Mouse (Mus musculus) bone marrow macrophage, adult 2 months (primary cell): ENCODE measurements around the gene Idh3a. TPM values are rescaled to one million over a fixed set of nuclear protein-coding genes. Genes with fewer than 3 reads are reported as not detected.

Experiments used
- H3K27ac ChIP-seq: 2 replicates; pipeline ENCODE4 v1.5.1; 2012; ENCODE audit warnings: low read depth, low read length; ENCODE audit not compliant: insufficient read depth
- H3K4me1 ChIP-seq: 2 replicates; pipeline ENCODE4 v1.6.1; 2012; ENCODE audit warnings: low read length; ENCODE audit not compliant: control insufficient read depth, insufficient read depth
- H3K4me3 ChIP-seq: 2 replicates; pipeline ENCODE4 v1.5.1; 2012; ENCODE audit warnings: mild to moderate bottlenecking, low read length, moderate library complexity; ENCODE audit not compliant: insufficient read depth
- CTCF ChIP-seq: IDR thresholded peaks from 2 replicates; pipeline ENCODE4 v1.5.1; 2012; ENCODE audit warnings: low read depth, mild to moderate bottlenecking, low read length, moderate library complexity
- POLR2A ChIP-seq: IDR thresholded peaks from 2 replicates; pipeline ENCODE4 v1.6.1; 2012; ENCODE audit warnings: mild to moderate bottlenecking, low read depth, low read length, borderline replicate concordance
- polyA plus RNA-seq: library from polyadenylated mRNA; stranded (reverse); fragments of >200 nt; gene quantifications from 2 replicates; pipeline ENCODE4 v1.2.4, GENCODE M21; 2012; ENCODE audit not compliant: missing spikeins, insufficient read depth, insufficient read length

The Idh3a gene
- 15.1 and 19.2 TPM in 2 replicates for polyA plus RNA-seq

DNA sequence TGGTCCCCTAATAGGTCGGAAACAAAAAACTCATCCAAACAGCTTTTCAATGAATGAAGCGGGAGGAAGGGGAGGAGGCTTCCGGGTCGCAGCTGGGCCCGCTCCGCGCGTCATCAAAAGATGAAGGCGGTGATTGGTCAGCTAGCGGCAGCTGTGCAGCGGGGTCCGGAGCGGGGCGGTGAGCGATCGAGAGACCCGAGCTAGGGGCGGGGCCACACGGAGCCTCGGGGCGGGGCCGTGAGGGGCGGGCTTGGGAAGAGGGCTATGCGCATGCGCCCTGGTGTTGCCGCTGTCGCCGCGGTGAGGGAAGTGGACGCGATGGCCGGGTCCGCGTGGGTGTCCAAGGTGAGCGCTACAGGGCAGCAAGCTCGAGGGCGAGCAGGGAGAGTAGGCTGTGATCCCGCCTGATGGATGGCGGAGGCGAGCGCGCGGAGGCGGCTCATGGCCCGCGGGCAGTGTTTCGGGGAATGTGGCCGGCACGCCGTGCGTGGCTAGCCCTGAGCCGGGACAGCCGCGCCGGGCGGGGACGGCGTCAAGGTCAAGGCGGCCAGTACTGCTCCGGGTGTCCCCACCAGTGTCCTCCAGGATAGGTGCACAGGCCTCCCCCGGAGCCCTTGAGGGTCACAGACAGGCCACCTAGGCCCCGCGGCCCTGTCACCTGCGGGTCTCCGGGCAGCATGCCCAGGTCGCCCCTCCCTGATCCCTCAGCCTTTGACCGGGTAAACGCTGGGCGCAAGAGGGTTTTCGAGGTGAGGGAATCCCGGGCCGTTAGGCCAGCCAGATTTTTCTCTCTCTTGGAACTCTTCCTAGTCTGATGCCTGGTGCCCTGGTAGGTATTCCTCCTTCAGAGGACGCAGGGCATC, at the start of gene Idh3a:
Gene Idh3a, plus strand, starts transcription at position 136 of the 863 bp plus-strand sequence.
- TF ChIP-seq CTCF (no peak), POLR2A (no peak)
- Histone ChIP-seq H3K4me1 (peaks cover 14% of the 10 kb centered on the region), H3K27ac (no peak within 1 kb of the TSS), H3K4me3 (peak within 1 kb of the TSS; percentile 94)

DNA sequence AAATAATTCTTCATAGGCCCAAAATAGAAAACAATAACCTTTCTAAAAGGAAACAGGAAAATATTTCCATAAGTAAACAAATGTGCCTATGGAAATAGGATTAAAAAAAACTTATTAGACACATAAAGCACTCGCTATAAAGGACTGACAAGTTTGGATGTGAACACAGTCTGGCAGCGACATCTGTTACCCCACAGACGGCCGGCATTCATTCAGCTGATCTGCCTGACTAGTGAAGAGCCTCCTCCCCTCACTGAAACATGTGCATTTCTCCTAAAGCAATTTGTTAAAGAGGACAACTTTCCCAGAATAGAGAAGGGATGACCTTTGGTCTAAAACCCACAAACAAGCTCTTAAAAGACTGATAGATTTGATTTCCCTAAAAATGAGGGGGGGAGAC, 49.1 kb upstream of the Idh3a start:
- TF ChIP-seq POLR2A, result no peak
- H3K27ac ChIP-seq, result no peak overlapping the region
- no peak overlapping the region for H3K4me3 ChIP-seq
- H3K4me1 ChIP-seq, result peaks cover 3% of the 10 kb centered on the region; the same call in 1 of the 2 replicates

- no peak for TF ChIP-seq CTCF
- no peak for TF ChIP-seq POLR2A
- Histone ChIP-seq H3K4me3 (no peak overlapping the region), H3K4me1 (peaks cover 3% of the 10 kb centered on the region; the same call in 1 of the 2 replicates), H3K27ac (no peak overlapping the region)
These were observed 48.7 kb upstream of the Idh3a start for GRCm38 (mm10) chr9:54537480-54537879.

- H3K27ac ChIP-seq, result no peak overlapping the region
- TF ChIP-seq POLR2A, result no peak
- no peak for TF ChIP-seq CTCF
- no peak overlapping the region for H3K4me3 ChIP-seq
- peaks cover 3% of the 10 kb centered on the region; the same call in 1 of the 2 replicates for H3K4me1 ChIP-seq
These were observed 47.9 kb upstream of the Idh3a start for GRCm38 (mm10) chr9:54538244-54538643.

- H3K4me1 ChIP-seq, result peaks cover 3% of the 10 kb centered on the region; the same call in 1 of the 2 replicates
- no peak within 1 kb of the TSS for H3K27ac ChIP-seq
- TF ChIP-seq POLR2A, result no peak
- TF ChIP-seq CTCF, result no peak
- no peak within 1 kb of the TSS for H3K4me3 ChIP-seq
These were observed 47.5 kb upstream of the Idh3a start, which contains the start of gene Sh2d7 for GRCm38 (mm10) chr9:54538684-54539083. TSS of gene Sh2d7 (plus strand) at chr9:54538984.

DNA sequence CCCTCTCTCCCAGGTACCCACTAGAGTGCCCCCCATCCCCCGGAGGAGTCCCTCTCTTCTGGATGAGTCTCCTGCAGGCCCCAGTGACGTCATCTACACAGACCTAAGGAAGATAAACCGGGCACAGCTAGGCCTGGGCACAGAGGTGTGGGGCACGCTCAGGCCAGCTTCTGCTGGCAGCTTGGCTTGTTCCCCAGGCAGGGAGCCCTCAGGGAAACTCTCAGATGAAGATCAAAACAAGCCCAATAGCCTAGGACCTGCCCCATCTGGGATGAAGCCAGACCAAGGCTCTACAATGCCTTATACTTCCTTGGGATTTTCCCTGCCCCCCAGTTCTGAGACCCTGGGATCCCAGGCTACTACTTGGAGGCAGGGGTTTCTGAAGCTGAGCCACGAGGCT, 45.3 kb upstream of the Idh3a start:
- H3K4me3 ChIP-seq, result no peak overlapping the region
- peaks cover 3% of the 10 kb centered on the region; the same call in 1 of the 2 replicates for H3K4me1 ChIP-seq
- no peak overlapping the region for H3K27ac ChIP-seq
- no peak for TF ChIP-seq POLR2A
- no peak for TF ChIP-seq CTCF

GRCm38 (mm10) chr9:54544212-54544953, 41.8 kb upstream of the Idh3a start:
- H3K4me1 ChIP-seq, result no peaks in the 10 kb centered on the region
- no peak overlapping the region for H3K27ac ChIP-seq
- TF ChIP-seq CTCF, result no peak
- TF ChIP-seq POLR2A, result no peak
- no peak overlapping the region for H3K4me3 ChIP-seq

GRCm38 (mm10) chr9:54544954-54545315, 41.2 kb upstream of the Idh3a start:
- H3K27ac ChIP-seq, result no peak overlapping the region
- TF ChIP-seq POLR2A (no peak), CTCF (no peak)

DNA sequence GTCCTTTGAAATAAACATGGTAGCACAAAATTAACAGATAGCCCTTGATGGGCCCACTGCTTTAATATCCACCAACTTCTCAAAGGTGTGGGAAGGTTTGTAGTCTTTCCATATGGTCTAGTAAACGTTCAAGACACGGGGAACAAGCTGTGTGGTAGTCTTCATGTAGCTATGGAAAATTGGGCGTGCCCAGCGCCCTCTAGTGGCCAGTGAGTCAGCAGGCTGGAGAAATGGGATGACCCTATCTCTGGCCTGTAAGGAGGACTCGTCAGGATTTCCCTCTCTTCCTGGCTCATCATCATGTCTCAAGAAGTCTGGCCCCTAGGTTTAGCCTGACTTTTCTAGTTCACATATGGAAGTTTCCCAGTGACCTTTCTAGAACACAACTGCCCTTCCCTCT, 38.6 kb upstream of the Idh3a start:
- H3K27ac ChIP-seq, result no peak overlapping the region
- peak; percentile 93 for TF ChIP-seq CTCF
- TF ChIP-seq POLR2A, result no peak
- H3K4me1 ChIP-seq, result no peaks in the 10 kb centered on the region
- no peak overlapping the region for H3K4me3 ChIP-seq

More at GRCm38 (mm10) chr9:54544954-54545315, 41.2 kb upstream of the Idh3a start:
- Histone ChIP-seq H3K4me3 (no peak overlapping the region), H3K4me1 (no peaks in the 10 kb centered on the region)

DNA sequence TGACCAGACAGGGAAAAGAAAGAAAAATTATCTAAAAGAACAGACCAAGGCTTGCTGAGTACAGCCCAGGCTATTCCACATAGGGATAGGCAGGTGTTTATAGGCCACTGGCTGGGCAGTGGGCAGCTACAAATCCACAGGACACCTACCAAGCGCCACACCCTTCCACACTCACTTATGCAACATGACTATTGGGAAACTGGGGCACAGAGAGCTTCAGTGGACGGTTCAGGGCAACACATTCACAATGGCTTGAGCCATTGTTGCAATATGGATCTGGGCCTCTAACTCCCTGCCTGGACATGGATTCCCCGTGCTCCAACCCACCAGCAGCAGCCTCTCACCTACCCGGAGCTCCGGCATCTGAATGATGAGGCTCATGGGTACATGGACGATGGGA, 36.7 kb upstream of the Idh3a start:
- no peak for TF ChIP-seq CTCF

More for the DNA sequence above, 36.7 kb upstream of the Idh3a start:
- Histone ChIP-seq H3K4me1 (no peaks in the 10 kb centered on the region), H3K27ac (no peak overlapping the region), H3K4me3 (no peak overlapping the region)
